Mouse (Mus musculus) neural tube, embryonic 10.5 days (tissue): ENCODE data around the gene Rps6kl1.
A peak's percentile ranks its signal among the peaks of the same experiment; 100 is the strongest.

Source experiments
- DNase-seq: peaks from one replicate; pipeline ENCODE4 v3.0.0-alpha.2; 2017; ENCODE audit warnings: low spot score; ENCODE audit errors: extremely low spot score

Rps6kl1 gene

GRCm38 (mm10) chr12:85151002-85151774 is at the start of gene Rps6kl1:
Rps6kl1 (minus strand) TSS chr12:85151264.
- DNase-seq = peak; percentile 49

GRCm38 (mm10) chr12:85199954-85200353 is 48.9 kb upstream of the Rps6kl1 start:
- no peak for DNase-seq

- no peak for DNase-seq
Measured at GRCm38 (mm10) chr12:85197936-85198335, 46.9 kb upstream of the Rps6kl1 start.

DNA sequence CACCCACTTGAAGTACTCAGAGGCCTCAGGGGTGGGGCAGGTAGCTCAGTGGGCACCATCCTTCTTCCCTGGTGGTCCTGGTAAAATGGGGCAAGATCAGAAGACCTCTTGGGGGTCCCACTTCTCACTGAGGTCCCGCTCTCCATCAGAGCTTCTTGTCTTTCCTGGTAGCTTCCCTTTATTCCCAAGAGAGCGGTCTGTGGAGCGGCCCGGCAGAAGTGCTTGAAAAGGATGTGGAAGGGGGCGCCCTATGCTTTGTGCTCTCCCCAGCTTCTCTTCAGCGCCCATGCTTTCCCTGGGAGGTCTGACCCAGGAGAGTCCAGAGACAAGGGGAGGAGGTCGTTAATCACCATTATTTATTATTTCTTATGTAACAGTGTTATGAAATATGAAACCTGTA is 46.3 kb upstream of the Rps6kl1 start:
- no peak for DNase-seq

DNA sequence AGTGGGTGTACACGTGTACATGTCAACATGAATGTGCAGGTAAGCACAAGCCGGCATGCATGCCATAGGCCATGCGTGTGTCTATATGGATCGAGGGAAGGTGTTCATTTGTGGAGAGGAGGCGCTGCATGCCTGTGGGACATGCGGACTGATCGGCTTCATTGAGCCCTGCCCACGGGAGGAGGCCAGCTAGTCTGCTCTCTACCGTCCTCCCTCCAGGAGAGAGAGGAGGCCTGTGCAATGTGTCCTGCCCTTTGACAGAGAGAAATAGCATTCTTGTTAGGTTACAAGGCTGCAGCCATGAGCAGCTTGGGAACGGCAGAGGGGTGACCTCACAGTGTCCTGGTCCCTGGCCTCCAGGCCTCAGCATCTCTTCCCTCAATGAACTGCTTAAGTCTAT is 45.1 kb upstream of the Rps6kl1 start:
- DNase-seq = no peak

GRCm38 (mm10) chr12:85195086-85195485 is 44.0 kb upstream of the Rps6kl1 start:
- DNase-seq = no peak

- DNase-seq = no peak
Measured at GRCm38 (mm10) chr12:85194623-85195018, 43.6 kb upstream of the Rps6kl1 start.

- DNase-seq = no peak
Measured at GRCm38 (mm10) chr12:85193923-85194622, 43.0 kb upstream of the Rps6kl1 start.

GRCm38 (mm10) chr12:85193146-85193545 is 42.1 kb upstream of the Rps6kl1 start:
- DNase-seq = no peak

DNA sequence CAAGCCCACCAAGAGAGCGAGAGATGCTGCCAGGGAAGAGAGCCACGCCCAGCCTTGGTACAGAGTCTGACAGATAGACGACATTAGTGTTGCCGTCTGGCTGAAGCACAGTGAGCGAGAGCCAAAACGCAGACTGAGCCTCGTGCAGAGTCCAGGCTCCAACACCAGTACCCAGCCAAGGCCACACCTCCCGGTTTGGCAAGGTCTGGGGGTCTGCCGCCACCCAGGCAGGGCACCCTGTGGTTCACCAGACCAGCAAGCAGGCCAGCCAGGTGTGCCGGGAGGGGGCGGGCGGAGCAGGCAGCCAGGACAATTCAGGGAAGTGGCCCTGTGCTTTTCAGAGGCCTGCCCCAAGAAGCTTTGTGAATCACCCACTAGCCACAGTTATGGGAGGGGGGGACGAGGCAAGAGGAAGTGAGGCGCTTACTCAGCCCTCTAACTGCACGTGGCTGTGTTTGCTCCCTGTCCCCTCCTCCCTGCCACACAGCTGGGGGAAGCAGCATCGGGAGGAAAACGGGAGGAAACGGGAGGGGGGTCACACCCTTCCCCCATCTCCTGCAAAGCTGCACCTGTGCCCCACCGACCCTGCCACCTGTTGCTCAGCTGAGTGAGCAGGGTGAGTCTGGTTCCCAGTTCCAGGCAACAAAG is 41.5 kb upstream of the Rps6kl1 start:
- no peak for DNase-seq

DNA sequence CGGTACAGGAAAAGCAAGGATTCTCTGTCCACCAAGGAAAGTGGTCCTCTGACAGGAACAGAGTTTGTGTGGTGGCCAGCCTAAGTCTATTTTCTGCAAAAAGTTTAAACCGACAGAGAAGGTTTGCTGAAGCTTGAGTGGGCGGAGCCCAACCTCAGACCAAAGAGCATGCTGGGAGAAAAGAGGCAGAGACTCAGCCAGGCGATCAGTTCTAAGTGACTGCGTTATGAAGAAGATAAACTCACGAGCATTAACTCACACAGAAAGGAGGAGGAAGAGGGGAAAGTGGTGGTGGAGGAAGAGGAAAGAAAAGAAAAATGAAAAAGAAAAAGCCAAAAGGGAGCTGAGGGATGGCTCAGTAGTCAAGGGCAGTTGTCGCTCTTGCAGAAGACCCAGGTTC is 39.2 kb upstream of the Rps6kl1 start:
- DNase-seq = no peak

- no peak for DNase-seq
Measured at GRCm38 (mm10) chr12:85186361-85186760, 35.3 kb upstream of the Rps6kl1 start.

GRCm38 (mm10) chr12:85185810-85186209 is 34.7 kb upstream of the Rps6kl1 start:
- DNase-seq = no peak

- DNase-seq = no peak
Measured at GRCm38 (mm10) chr12:85184118-85184517, 33.1 kb upstream of the Rps6kl1 start.

DNA sequence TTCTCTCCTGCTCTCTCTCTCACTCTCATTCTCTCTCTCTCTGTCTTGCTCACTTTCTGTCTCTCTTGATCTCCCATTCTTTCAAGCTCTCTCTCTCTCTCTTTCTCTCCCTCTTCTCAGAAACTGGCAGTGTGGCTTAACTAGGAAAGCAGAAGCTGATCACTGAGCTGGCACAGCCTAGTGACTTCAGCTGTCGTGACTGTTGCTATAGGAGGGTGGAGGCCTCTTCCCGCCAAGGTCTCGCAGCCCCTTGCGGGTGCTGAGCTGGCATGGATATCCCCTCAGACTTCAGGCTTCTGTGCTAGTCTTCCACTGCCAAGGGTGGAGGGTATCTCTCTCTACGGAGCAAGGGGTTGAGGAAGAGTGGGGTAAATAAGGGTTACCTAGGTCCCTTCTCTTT is 31.8 kb upstream of the Rps6kl1 start:
- DNase-seq = no peak

DNA sequence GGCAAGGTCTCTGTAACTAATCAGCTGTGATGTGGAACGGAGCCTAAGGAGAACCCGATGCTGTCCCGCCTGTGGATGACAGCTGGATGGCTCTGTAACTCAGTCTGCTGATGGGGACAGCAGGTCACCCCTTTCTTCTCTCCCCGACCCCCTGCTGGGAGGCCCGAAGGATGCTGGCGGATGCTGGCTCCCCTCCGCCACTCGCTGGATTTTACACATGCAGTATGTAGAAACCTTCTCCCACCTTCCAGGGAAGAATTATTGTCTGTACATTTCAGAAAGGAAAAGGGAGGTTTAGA is 31.2 kb upstream of the Rps6kl1 start:
- DNase-seq = peak; percentile 51

GRCm38 (mm10) chr12:85181475-85182344 is 30.6 kb upstream of the Rps6kl1 start:
- DNase-seq = peak; percentile 24

DNA sequence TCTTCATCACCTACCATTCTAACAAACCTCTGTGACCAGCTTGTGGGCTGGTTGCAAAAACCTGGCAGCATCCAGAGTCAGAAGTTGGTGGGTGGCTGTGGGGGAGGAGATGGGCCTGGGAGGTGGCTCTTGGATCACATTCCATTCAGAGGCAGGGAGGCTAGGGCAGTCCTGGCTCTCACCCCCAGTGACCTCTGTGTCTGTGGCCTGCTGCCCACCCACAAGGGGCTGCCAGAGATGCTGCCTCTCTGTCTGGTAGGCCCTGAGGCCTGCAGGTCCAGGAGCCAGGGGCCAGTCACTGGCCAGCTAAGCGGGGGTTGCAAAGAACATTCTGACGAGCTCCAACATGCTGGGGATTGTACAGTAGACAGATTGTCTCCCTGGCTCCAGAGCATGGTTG is 27.2 kb upstream of the Rps6kl1 start:
- no peak for DNase-seq

GRCm38 (mm10) chr12:85177740-85178239 is 26.7 kb upstream of the Rps6kl1 start, which contains the start of gene Pgf:
Pgf (minus strand) TSS chr12:85177790.
- DNase-seq = no peak

DNA sequence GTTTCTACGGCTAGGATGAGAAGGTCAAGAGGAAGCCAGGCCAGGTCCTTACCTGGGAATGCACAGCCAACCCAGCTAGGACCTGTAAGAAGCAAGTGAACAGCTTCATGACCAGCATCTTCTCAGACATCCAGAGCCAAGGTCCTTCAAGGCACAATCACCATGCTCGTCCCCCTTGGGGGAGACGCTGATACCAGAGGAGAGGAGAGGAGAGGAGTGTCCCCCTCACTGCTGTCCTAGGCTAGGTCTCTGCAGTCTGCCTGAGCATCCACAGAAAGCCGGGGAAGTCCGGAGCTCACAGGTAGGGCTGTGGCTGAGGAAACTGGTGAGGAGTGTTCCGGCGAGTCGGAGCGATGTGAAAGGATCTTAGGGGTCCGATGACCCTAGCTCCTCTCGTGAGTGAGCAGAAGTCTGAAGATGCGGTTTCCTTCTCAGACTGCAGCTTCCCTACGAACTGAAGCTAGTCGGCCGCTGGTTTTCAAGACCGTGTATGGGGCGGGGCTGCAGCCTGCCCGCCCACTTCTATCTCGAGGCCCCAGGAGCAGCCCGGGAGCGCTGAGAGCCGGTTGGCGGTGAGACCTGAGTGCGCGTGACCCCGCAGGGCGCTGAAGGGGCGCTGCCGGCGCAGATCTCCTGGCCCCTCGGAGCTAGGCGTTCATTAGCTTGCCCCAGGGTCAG is 25.9 kb upstream of the Rps6kl1 start:
- DNase-seq = peak; percentile 58
